Mouse (Mus musculus) ES-E14 (cell line): ENCODE data around the gene Terb2.

Experiments
- CHD2 ChIP-seq: IDR thresholded peaks from 2 replicates; pipeline ENCODE4 v1.6.1; 2014; ENCODE audit warnings: mild to moderate bottlenecking, low read depth, low read length, inconsistent platforms
- HCFC1 ChIP-seq: IDR thresholded peaks from 2 replicates; pipeline ENCODE4 v1.6.1; 2012; ENCODE audit warnings: low read length, inconsistent platforms, borderline replicate concordance; ENCODE audit not compliant: insufficient read depth
- MAFK ChIP-seq: IDR thresholded peaks from 2 replicates; pipeline ENCODE4 v1.6.1; 2014; ENCODE audit warnings: mild to moderate bottlenecking, low read depth, low read length, inconsistent platforms; ENCODE audit not compliant: insufficient read depth
- ZC3H11A ChIP-seq: IDR thresholded peaks from 2 replicates; pipeline ENCODE4 v1.6.1; 2012; ENCODE audit warnings: low read depth, mild to moderate bottlenecking, inconsistent platforms, low read length, borderline replicate concordance

DNA sequence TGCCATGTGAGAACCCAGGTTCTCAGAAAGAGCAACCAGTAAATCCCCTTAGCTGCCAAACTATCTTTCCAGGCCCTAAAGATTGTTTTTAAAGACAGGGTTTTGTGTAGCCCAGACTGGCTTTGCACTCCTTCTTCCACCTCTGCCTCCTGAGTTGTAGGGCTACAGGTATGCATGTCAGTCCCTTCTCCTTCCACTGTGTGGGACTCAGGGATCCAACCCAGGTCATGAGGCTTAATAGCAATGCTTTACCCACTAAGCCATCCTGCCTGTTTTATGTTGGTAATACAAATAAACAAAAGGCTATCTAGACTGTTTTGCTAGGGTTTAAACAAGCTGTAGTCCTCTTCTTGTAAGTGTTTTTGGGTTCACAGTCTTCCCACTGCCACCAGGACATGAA lies 28.5 kb upstream of the Terb2 start:
- no peak for TF ChIP-seq HCFC1
- no peak for TF ChIP-seq ZC3H11A
- TF ChIP-seq CHD2, result no peak
- TF ChIP-seq MAFK, result no peak
